In genomic region chr11:116075539-116076265, GRCm38 (mm10) we compare ENCODE assay signal across 11 mouse cellular contexts. TPM values are rescaled to one million over a fixed set of nuclear protein-coding genes. Genes with fewer than 3 reads are reported as not detected.
A peak's percentile ranks its signal among the peaks of the same experiment; 100 is the strongest.
DNase-seq lines count a peak whose midpoint lies in the region; ATAC-seq and TF ChIP-seq lines count a peak whose summit lies in the region.
"Had no signal": no experiment of that assay in that cellular context is flagged by ENCODE, and none has a peak within 500 bp of the region (broad histone marks: within the 10 kb centered on the region; RNA-seq: fewer than 3 reads in every experiment).

No protein-coding gene starts in this region.

- no peak for TF ChIP-seq CTCF in hindbrain, postnatal 0 days (IDR thresholded peaks at IDR 0.05; ENCODE audit: low read depth)
- peak; percentile 34 for TF ChIP-seq CTCF in ES-Bruce4 (IDR thresholded peaks at IDR 0.05; ENCODE audit: low read depth, low read length)

- no peak overlapping the region for H3K27ac ChIP-seq in hindbrain, embryonic 13.5 days
- H3K27ac ChIP-seq in hindbrain, postnatal 0 days, result no peak overlapping the region
- no peak overlapping the region for H3K27ac ChIP-seq in ES-Bruce4 (ENCODE audit: insufficient read depth, low read length)
- H3K27ac ChIP-seq in liver, embryonic 13.5 days, result peak overlapping the region; percentile 99

- H3K36me3 ChIP-seq in hindbrain, embryonic 13.5 days, result peaks cover 21% of the 10 kb centered on the region
- peaks cover 15% of the 10 kb centered on the region for H3K36me3 ChIP-seq in hindbrain, postnatal 0 days (ENCODE audit: insufficient read depth, low read length)
- peaks cover 17% of the 10 kb centered on the region for H3K36me3 ChIP-seq in ES-Bruce4 (ENCODE audit: control insufficient read depth, insufficient read depth, low read length, poor library complexity, severe bottlenecking)
- H3K36me3 ChIP-seq in liver, embryonic 13.5 days, result peaks cover 45% of the 10 kb centered on the region

- no peak for TF ChIP-seq EP300 in ES-Bruce4 (IDR thresholded peaks at IDR 0.05; ENCODE audit: insufficient read depth, low read depth, low read length)

- H3K4me2 ChIP-seq in hindbrain, embryonic 13.5 days, result no peak overlapping the region
- no peak overlapping the region for H3K4me2 ChIP-seq in hindbrain, postnatal 0 days (ENCODE audit: low read depth, low read length)
- peak overlapping the region; percentile 99 for H3K4me2 ChIP-seq in liver, embryonic 13.5 days

- no peak for TF ChIP-seq POLR2A in ES-Bruce4 (IDR thresholded peaks at IDR 0.05; ENCODE audit: insufficient read depth, low read length)

- H3K4me3 ChIP-seq in hindbrain, embryonic 13.5 days, result no peak overlapping the region
- H3K4me3 ChIP-seq in hindbrain, postnatal 0 days (ENCODE audit: low read length), result no peak overlapping the region
- H3K4me3 ChIP-seq in ES-Bruce4 (ENCODE audit: low read depth, low read length), result no peak overlapping the region
- peak overlapping the region; percentile 75 for H3K4me3 ChIP-seq in liver, embryonic 13.5 days (replicated peaks)

- no peaks in the 10 kb centered on the region for H3K27me3 ChIP-seq in hindbrain, embryonic 13.5 days
- H3K27me3 ChIP-seq in hindbrain, postnatal 0 days (ENCODE audit: insufficient read depth, low read length), result no peaks in the 10 kb centered on the region
- H3K27me3 ChIP-seq in ES-Bruce4 (ENCODE audit: control insufficient read depth, insufficient read depth, low read length, poor library complexity, severe bottlenecking), result no peaks in the 10 kb centered on the region
- no peaks in the 10 kb centered on the region for H3K27me3 ChIP-seq in liver, embryonic 13.5 days

- peaks cover 24% of the 10 kb centered on the region for H3K4me1 ChIP-seq in hindbrain, embryonic 13.5 days (replicated peaks)
- 0 out of 2 replicates have a peak, but pooled peaks cover 3% of the 10 kb centered on the region for H3K4me1 ChIP-seq in hindbrain, postnatal 0 days (ENCODE audit: insufficient read depth, low read length)
- no peaks in the 10 kb centered on the region for H3K4me1 ChIP-seq in ES-Bruce4 (ENCODE audit: control insufficient read depth, insufficient read depth, low read length)
- H3K4me1 ChIP-seq in liver, embryonic 13.5 days (replicated peaks), result peaks cover 74% of the 10 kb centered on the region

- WGBS in hindbrain, embryonic 13.5 days, result 63% methylated on average over 20 of the region's 20 CpGs
- 65% methylated on average over 20 of the region's 20 CpGs for WGBS in hindbrain, postnatal 0 days
- 21% methylated on average over 20 of the region's 20 CpGs for WGBS in liver, embryonic 13.5 days (ENCODE audit: insufficient replicate concordance)

- no peak for ATAC-seq in hindbrain, embryonic 13.5 days (ENCODE audit: low FRiP score)
- ATAC-seq in hindbrain, postnatal 0 days, result no peak
- ATAC-seq in liver, embryonic 13.5 days (ENCODE audit: low read depth), result peak; percentile 2; the same call in 1 of the 2 replicates

- H3K9ac ChIP-seq in hindbrain, embryonic 13.5 days, result peak overlapping the region; percentile 19; the same call in 1 of the 2 replicates
- H3K9ac ChIP-seq in hindbrain, postnatal 0 days (replicated peaks; ENCODE audit: low read length), result no peak overlapping the region
- no peak overlapping the region for H3K9ac ChIP-seq in ES-Bruce4 (ENCODE audit: low read depth, poor library complexity, severe bottlenecking)
- peak overlapping the region; percentile 96 for H3K9ac ChIP-seq in liver, embryonic 13.5 days

- peak; percentile 43 to 79 for DNase-seq in adrenal gland, adult (ENCODE audit: inconsistent age in 2 of 2, low spot score in 1 of 2)
- DNase-seq in adrenal gland, adult 8-10 months, result no peak
- DNase-seq in hindbrain, postnatal 0 days (ENCODE audit: low spot score), result no peak
- DNase-seq in liver, embryonic 13.5 days, result peak; percentile 60
- DNase-seq in urinary bladder, adult 18-20 months (ENCODE audit: low spot score in 2 of 2), result no peak
- no peak for DNase-seq in kidney, adult 9 months
- DNase-seq: kidney, adult 11 months; lung, adult 2 months; right cerebral cortex, postnatal 25 days had no signal

- no peaks in the 10 kb centered on the region for H3K9me3 ChIP-seq in hindbrain, embryonic 13.5 days
- H3K9me3 ChIP-seq in hindbrain, postnatal 0 days (ENCODE audit: low read length), result no peaks in the 10 kb centered on the region
- no peaks in the 10 kb centered on the region for H3K9me3 ChIP-seq in ES-Bruce4 (replicated peaks; ENCODE audit: control insufficient read depth, insufficient read depth, low read length, poor library complexity, severe bottlenecking)
- H3K9me3 ChIP-seq in liver, embryonic 13.5 days (replicated peaks), result no peaks in the 10 kb centered on the region

RNA-seq across cellular contexts. Expression of gene Unc13d, which starts 2.1 kb away (rescaled TPM):
- 1 to 10 TPM in 3 of 4 experiments, under 1 TPM in 1; 0.75 to 1.6 (median 1.4) TPM for total RNA-seq in adrenal gland, adult 8-10 months (2022)
- 1.5 and 2.0 TPM in 2 replicates for polyA plus RNA-seq in hindbrain, embryonic 13.5 days (2015; fragmentation: Nextera tagmentation; extraction: Ambion mirVana)
- total RNA-seq in hindbrain, postnatal 0 days (2014; rRNA removed), result 0.65 and 1.3 TPM in 2 replicates
- 0.65 and 0.96 TPM in 2 replicates for polyA plus RNA-seq in hindbrain, postnatal 0 days (2015; fragmentation: Nextera tagmentation; extraction: Ambion mirVana)
- 4.7 and 5.7 TPM in 2 replicates for polyA plus RNA-seq in ES-Bruce4 (2011; ENCODE audit: insufficient read depth, insufficient read length, low read depth, missing spikeins)
- polyA plus RNA-seq in liver, embryonic 13.5 days (2015; fragmentation: Nextera tagmentation; extraction: Ambion mirVana), result 31.6 and 32.7 TPM in 2 replicates

RNA-seq across cellular contexts. Expression of gene Wbp2, which starts 11.1 kb away (rescaled TPM):
- total RNA-seq in adrenal gland, adult 8-10 months (2022), result 100 to 1,000 TPM; 194 to 199 (median 196) TPM
- 129 and 133 TPM in 2 replicates for polyA plus RNA-seq in hindbrain, embryonic 13.5 days (2015; fragmentation: Nextera tagmentation; extraction: Ambion mirVana)
- 146 and 171 TPM in 2 replicates for total RNA-seq in hindbrain, postnatal 0 days (2014; rRNA removed)
- 206 and 234 TPM in 2 replicates for polyA plus RNA-seq in hindbrain, postnatal 0 days (2015; fragmentation: Nextera tagmentation; extraction: Ambion mirVana)
- 179 and 198 TPM in 2 replicates for polyA plus RNA-seq in ES-Bruce4 (2011; ENCODE audit: insufficient read depth, insufficient read length, low read depth, missing spikeins)
- 58.9 and 81.2 TPM in 2 replicates for polyA plus RNA-seq in liver, embryonic 13.5 days (2015; fragmentation: Nextera tagmentation; extraction: Ambion mirVana)

RNA-seq across cellular contexts. Expression of gene Unk, which starts 45.6 kb away (rescaled TPM):
- 10 to 100 TPM; 19.7 to 45.2 (median 29.6) TPM for total RNA-seq in adrenal gland, adult 8-10 months (2022)
- 33.8 and 37.1 TPM in 2 replicates for polyA plus RNA-seq in hindbrain, embryonic 13.5 days (2015; fragmentation: Nextera tagmentation; extraction: Ambion mirVana)
- total RNA-seq in hindbrain, postnatal 0 days (2014; rRNA removed), result 47.1 and 50.2 TPM in 2 replicates
- polyA plus RNA-seq in hindbrain, postnatal 0 days (2015; fragmentation: Nextera tagmentation; extraction: Ambion mirVana), result 22.8 and 24.5 TPM in 2 replicates
- 33.9 and 35.8 TPM in 2 replicates for polyA plus RNA-seq in ES-Bruce4 (2011; ENCODE audit: insufficient read depth, insufficient read length, low read depth, missing spikeins)
- 9.8 and 10.7 TPM in 2 replicates for polyA plus RNA-seq in liver, embryonic 13.5 days (2015; fragmentation: Nextera tagmentation; extraction: Ambion mirVana)

RNA-seq across cellular contexts. Expression of gene H3f3b, which starts 47.9 kb away (rescaled TPM):
- total RNA-seq in adrenal gland, adult 8-10 months (2022), result 100 to 1,000 TPM; 302 to 413 (median 377) TPM
- polyA plus RNA-seq in hindbrain, embryonic 13.5 days (2015; fragmentation: Nextera tagmentation; extraction: Ambion mirVana), result 2,444 and 2,571 TPM in 2 replicates
- 603 and 627 TPM in 2 replicates for total RNA-seq in hindbrain, postnatal 0 days (2014; rRNA removed)
- 2,179 and 2,253 TPM in 2 replicates for polyA plus RNA-seq in hindbrain, postnatal 0 days (2015; fragmentation: Nextera tagmentation; extraction: Ambion mirVana)
- polyA plus RNA-seq in ES-Bruce4 (2011; ENCODE audit: insufficient read depth, insufficient read length, low read depth, missing spikeins), result 437 and 457 TPM in 2 replicates
- 785 and 880 TPM in 2 replicates for polyA plus RNA-seq in liver, embryonic 13.5 days (2015; fragmentation: Nextera tagmentation; extraction: Ambion mirVana)

RNA-seq across cellular contexts. Expression of gene Trim47, which starts 51.3 kb away (rescaled TPM):
- 10 to 100 TPM; 11.1 to 20.4 (median 16.4) TPM for total RNA-seq in adrenal gland, adult 8-10 months (2022)
- polyA plus RNA-seq in hindbrain, embryonic 13.5 days (2015; fragmentation: Nextera tagmentation; extraction: Ambion mirVana), result 3.9 and 4.5 TPM in 2 replicates
- total RNA-seq in hindbrain, postnatal 0 days (2014; rRNA removed), result 14.2 and 17.0 TPM in 2 replicates
- polyA plus RNA-seq in hindbrain, postnatal 0 days (2015; fragmentation: Nextera tagmentation; extraction: Ambion mirVana), result 9.5 and 10.1 TPM in 2 replicates
- polyA plus RNA-seq in ES-Bruce4 (2011; ENCODE audit: insufficient read depth, insufficient read length, low read depth, missing spikeins), result 3.9 and 7.1 TPM in 2 replicates
- 3.7 and 4.0 TPM in 2 replicates for polyA plus RNA-seq in liver, embryonic 13.5 days (2015; fragmentation: Nextera tagmentation; extraction: Ambion mirVana)

Comparison
In these comparisons a context has a peak if more than half of its experiments do, and no peak if none do; other contexts are left out.
1. DNase-seq: peak in adrenal gland, adult (2 of 2) and liver, embryonic 13.5 days (single experiment); none in adrenal gland, adult 8-10 months (single experiment), hindbrain, postnatal 0 days (single experiment), urinary bladder, adult 18-20 months (0 of 2) and kidney, adult 9 months (single experiment).
2. H3K9ac ChIP-seq: peak in hindbrain, embryonic 13.5 days (single experiment) and liver, embryonic 13.5 days (single experiment); none in hindbrain, postnatal 0 days (single experiment) and ES-Bruce4 (single experiment).